Mouse (Mus musculus) CH12.LX (cell line): ENCODE data around the gene Ric8a.

Experiments used
- CTCF ChIP-seq, 2 experiments: IDR thresholded peaks in 1 of 2; conservative IDR thresholded peaks in 1 of 2; 2 replicates each; pipeline ENCODE4 v1.5.1; 2011 to 2012; ENCODE audit warnings: low read depth in 2 of 2, low read length in 2 of 2, improper control_type of control experiment in 1 of 2, inconsistent platforms in 1 of 2, mild to moderate bottlenecking in 1 of 2, moderate library complexity in 1 of 2
- EP300 ChIP-seq: IDR thresholded peaks from 2 replicates; pipeline ENCODE4 v1.6.1; 2011; ENCODE audit warnings: low read length, improper control_type of control experiment
- KAT2A ChIP-seq: IDR thresholded peaks from 2 replicates; pipeline ENCODE4 v1.6.1; 2012; ENCODE audit warnings: low read length, improper control_type of control experiment, inconsistent platforms; ENCODE audit not compliant: insufficient replicate concordance
- MAX ChIP-seq: IDR thresholded peaks from 2 replicates; pipeline ENCODE4 v1.6.1; 2011; ENCODE audit warnings: low read length, improper control_type of control experiment
- MEF2A ChIP-seq: IDR thresholded peaks from 2 replicates; pipeline ENCODE4 v1.6.1; 2014; ENCODE audit warnings: low read depth, mild to moderate bottlenecking, inconsistent platforms, low read length, improper control_type of control experiment, borderline replicate concordance
- MYC ChIP-seq: IDR thresholded peaks from 2 replicates; pipeline ENCODE4 v1.6.1; 2011; ENCODE audit warnings: low read depth, mild to moderate bottlenecking, improper control_type of control experiment, low read length
- NELFE ChIP-seq: IDR thresholded peaks from 2 replicates; pipeline ENCODE4 v1.6.1; 2011; ENCODE audit warnings: low read depth, low read length, improper control_type of control experiment
- POLR2A ChIP-seq: IDR thresholded peaks from 2 replicates; pipeline ENCODE4 v1.6.1; 2011; ENCODE audit warnings: low read depth, mild to moderate bottlenecking, improper control_type of control experiment, low read length
- POLR2AphosphoS2 ChIP-seq: IDR thresholded peaks from 2 replicates; pipeline ENCODE4 v1.6.1; 2011; ENCODE audit warnings: low read depth, low read length, improper control_type of control experiment
- USF2 ChIP-seq: conservative IDR thresholded peaks from 2 replicates; pipeline ENCODE4 v1.6.1; 2011; ENCODE audit warnings: low read depth, low read length, improper control_type of control experiment
- ZC3H11A ChIP-seq: IDR thresholded peaks from 2 replicates; pipeline ENCODE4 v1.6.1; 2012; ENCODE audit warnings: low read depth, mild to moderate bottlenecking, inconsistent platforms, low read length, improper control_type of control experiment
- ZKSCAN1 ChIP-seq: IDR thresholded peaks from 2 replicates; pipeline ENCODE4 v1.6.1; 2012; ENCODE audit warnings: low read depth, inconsistent platforms, low read length, improper control_type of control experiment, borderline replicate concordance
- ZNF384 ChIP-seq: IDR thresholded peaks from 2 replicates; pipeline ENCODE4 v1.6.1; 2012; ENCODE audit warnings: low read depth, low read length, improper control_type of control experiment, inconsistent platforms

GRCm38 (mm10) chr7:140905642-140906081 is 48.9 kb downstream of the Ric8a start:
- TF ChIP-seq CTCF (conservative IDR thresholded peaks at IDR 0.05 in 1 of 2, IDR thresholded peaks at IDR 0.05 in 1 of 2; ENCODE audit: low read depth in 2 of 2, low read length in 2 of 2) (no peak), EP300 (no peak), POLR2AphosphoS2 (no peak), POLR2A (no peak), MAX (no peak), MYC (no peak), USF2 (no peak), ZKSCAN1 (no peak), ZNF384 (no peak), MEF2A (no peak), NELFE (no peak), KAT2A (no peak), ZC3H11A (no peak)
